8 mouse cellular contexts compared by ENCODE assay signal in the genomic region with DNA sequence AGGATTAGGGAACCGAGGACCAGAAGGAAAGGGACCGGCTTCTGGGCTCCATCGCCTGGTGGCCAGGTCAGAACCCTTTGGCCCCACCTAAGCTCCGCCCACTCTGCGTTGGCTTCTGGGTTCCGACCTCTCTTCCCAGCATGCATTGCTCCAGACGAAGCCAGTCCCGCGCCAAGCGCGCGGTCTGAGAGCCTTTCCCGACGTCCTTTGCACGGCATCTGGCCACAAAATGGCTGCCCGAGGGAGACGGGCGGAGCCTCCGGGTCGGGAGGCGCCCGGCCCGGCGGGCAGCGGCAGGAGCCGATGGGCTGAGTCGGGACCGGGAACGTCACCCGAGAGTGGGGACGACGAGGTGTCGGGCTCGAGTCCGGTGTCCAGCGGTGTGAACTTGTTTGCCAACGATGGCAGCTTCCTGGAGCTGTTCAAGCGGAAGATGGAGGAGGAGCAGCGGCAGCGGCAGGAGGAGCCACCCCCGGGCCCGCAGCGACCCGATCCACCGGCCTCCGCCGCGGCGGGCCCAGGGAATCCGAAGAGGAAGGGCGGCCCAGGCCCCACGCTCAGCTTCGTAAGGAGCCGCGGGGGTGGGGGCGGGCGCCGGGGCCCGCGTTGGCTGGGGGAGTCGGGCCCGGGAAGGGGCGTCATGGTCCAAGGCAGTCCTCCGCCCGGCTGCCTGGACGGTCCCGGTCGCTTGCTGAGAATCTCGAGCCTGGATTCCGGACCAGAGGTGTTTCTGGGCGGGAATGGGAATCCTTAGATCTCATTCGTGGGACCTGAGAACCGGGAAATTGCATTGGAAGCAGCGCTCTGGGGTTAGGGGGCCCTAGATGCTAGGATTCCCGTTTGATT. TPM values are rescaled to one million over a fixed set of nuclear protein-coding genes. Genes with fewer than 3 reads are reported as not detected.
A peak's percentile ranks its signal among the peaks of the same experiment; 100 is the strongest.
DNase-seq lines count a peak whose midpoint lies in the region; ATAC-seq and TF ChIP-seq lines count a peak whose summit lies in the region.

A gene (plus strand): TSS at position 154 of the 846 bp plus-strand sequence.

- ATAC-seq in embryonic facial prominence, embryonic 13.5 days (ENCODE audit: insufficient number of reproducible peaks, insufficient read depth, low FRiP score, low TSS enrichment, low read depth) = peak; percentile 77
- peak; percentile 82 for ATAC-seq in limb, embryonic 13.5 days (ENCODE audit: low FRiP score, low read depth)
- ATAC-seq in midbrain, embryonic 16.5 days = peak; percentile 71

- peaks cover 38% of the 10 kb centered on the region for H3K4me1 ChIP-seq in embryonic facial prominence, embryonic 13.5 days
- peaks cover 15% of the 10 kb centered on the region for H3K4me1 ChIP-seq in heart, adult 2 months (ENCODE audit: control insufficient read depth, insufficient read depth, low read length)
- H3K4me1 ChIP-seq in limb, embryonic 13.5 days = peaks cover 33% of the 10 kb centered on the region
- peaks cover 34% of the 10 kb centered on the region for H3K4me1 ChIP-seq in midbrain, embryonic 16.5 days (ENCODE audit: control insufficient read depth, insufficient read depth, low read length)

- peaks cover 5% of the 10 kb centered on the region; the same call in 1 of the 2 replicates for H3K79me2 ChIP-seq in heart, adult 2 months (replicated peaks; ENCODE audit: control insufficient read depth, insufficient read depth, low read length)

- H3K36me3 ChIP-seq in embryonic facial prominence, embryonic 13.5 days = peaks cover 52% of the 10 kb centered on the region
- H3K36me3 ChIP-seq in heart, adult 2 months (ENCODE audit: control insufficient read depth, insufficient read depth, low read length) = no peaks in the 10 kb centered on the region
- peaks cover 49% of the 10 kb centered on the region for H3K36me3 ChIP-seq in limb, embryonic 13.5 days
- peaks cover 13% of the 10 kb centered on the region for H3K36me3 ChIP-seq in midbrain, embryonic 16.5 days (ENCODE audit: control insufficient read depth, insufficient read depth, low read length)

- peak within 1 kb of the TSS; percentile 92 for H3K4me2 ChIP-seq in embryonic facial prominence, embryonic 13.5 days
- peak within 1 kb of the TSS; percentile 94 for H3K4me2 ChIP-seq in limb, embryonic 13.5 days (replicated peaks)
- peak within 1 kb of the TSS; percentile 75 for H3K4me2 ChIP-seq in midbrain, embryonic 16.5 days (ENCODE audit: low read length)

- peak; percentile 92 for DNase-seq in 3134 (ENCODE audit: extremely low read depth, insufficient read length, low spot score)
- DNase-seq in adrenal gland, postnatal 36 days = peak; percentile 97 to 98
- peak; percentile 98 for DNase-seq in heart, adult 2 months
- DNase-seq in kidney, adult 8-10 months = peak; percentile 97 to 98
- peak; percentile 97 to 99 for DNase-seq in spleen, postnatal 10 days (ENCODE audit: low spot score in 2 of 2)

- peak; percentile 46 for TF ChIP-seq CTCF in heart, adult 2 months (IDR thresholded peaks at IDR 0.05)

- H3K9ac ChIP-seq in embryonic facial prominence, embryonic 13.5 days = peak within 1 kb of the TSS; percentile 100
- peak within 1 kb of the TSS; percentile 90 for H3K9ac ChIP-seq in heart, adult 2 months (ENCODE audit: low read depth, low read length)
- peak within 1 kb of the TSS; percentile 99 for H3K9ac ChIP-seq in limb, embryonic 13.5 days
- peak within 1 kb of the TSS; percentile 99 for H3K9ac ChIP-seq in midbrain, embryonic 16.5 days (ENCODE audit: low read depth, low read length)

- peak within 1 kb of the TSS; percentile 99 for H3K4me3 ChIP-seq in embryonic facial prominence, embryonic 13.5 days
- H3K4me3 ChIP-seq in heart, adult 2 months = peak within 1 kb of the TSS; percentile 87
- peak within 1 kb of the TSS; percentile 99 for H3K4me3 ChIP-seq in limb, embryonic 13.5 days
- peak within 1 kb of the TSS; percentile 95 for H3K4me3 ChIP-seq in midbrain, embryonic 16.5 days (ENCODE audit: low read depth, low read length)

- intact Hi-C loops in heart, adult 2 months (cut with DNase I) = loop anchor here (10.0 kb wide), 1 partner anchor 52 kb away; a partner anchor contains a TSS

- TF ChIP-seq EP300 in heart, adult 2 months (IDR thresholded peaks at IDR 0.05; ENCODE audit: insufficient read depth, low read depth, low read length) = peak; percentile 88

- under 1% methylated on average over 75 of the region's 75 CpGs for WGBS in embryonic facial prominence, embryonic 13.5 days
- WGBS in heart, adult 2 months = under 1% methylated on average over 75 of the region's 75 CpGs
- WGBS in limb, embryonic 13.5 days = under 1% methylated on average over 75 of the region's 75 CpGs
- under 1% methylated on average over 61 of the region's 75 CpGs for WGBS in midbrain, embryonic 16.5 days

- peak; percentile 96 for TF ChIP-seq POLR2A in heart, adult 2 months (IDR thresholded peaks at IDR 0.05; ENCODE audit: insufficient read depth, low read depth, low read length)

- H3K9me3 ChIP-seq in embryonic facial prominence, embryonic 13.5 days = no peaks in the 10 kb centered on the region
- no peaks in the 10 kb centered on the region for H3K9me3 ChIP-seq in limb, embryonic 13.5 days
- H3K9me3 ChIP-seq in midbrain, embryonic 16.5 days (replicated peaks; ENCODE audit: control insufficient read depth, low read length, poor library complexity, severe bottlenecking) = no peaks in the 10 kb centered on the region

- no peaks in the 10 kb centered on the region for H3K27me3 ChIP-seq in embryonic facial prominence, embryonic 13.5 days
- no peaks in the 10 kb centered on the region for H3K27me3 ChIP-seq in heart, adult 2 months (ENCODE audit: control insufficient read depth, insufficient read depth, low read length)
- no peaks in the 10 kb centered on the region for H3K27me3 ChIP-seq in limb, embryonic 13.5 days
- no peaks in the 10 kb centered on the region for H3K27me3 ChIP-seq in midbrain, embryonic 16.5 days (ENCODE audit: control insufficient read depth, insufficient read depth, low read depth, low read length)

- peak within 1 kb of the TSS; percentile 90 for H3K27ac ChIP-seq in embryonic facial prominence, embryonic 13.5 days
- H3K27ac ChIP-seq in heart, adult 2 months = peak within 1 kb of the TSS; percentile 100
- H3K27ac ChIP-seq in limb, embryonic 13.5 days = peak within 1 kb of the TSS; percentile 92
- peak within 1 kb of the TSS; percentile 92 for H3K27ac ChIP-seq in midbrain, embryonic 16.5 days (ENCODE audit: low read length)

RNA-seq across cellular contexts. Expression of the gene that starts here (rescaled TPM):
- 100 to 1,000 TPM; 157 to 178 TPM for total RNA-seq in adrenal gland, postnatal 36 days (2021)
- polyA plus RNA-seq in embryonic facial prominence, embryonic 13.5 days (2015; fragmentation: Nextera tagmentation; extraction: Ambion mirVana) = 133 and 146 TPM in 2 replicates
- 10 to 100 TPM; 81.5 to 94.1 TPM for total RNA-seq in heart, adult 2 months (2021)
- 47.2 and 54.3 TPM in 2 replicates for polyA plus RNA-seq in heart, adult 2 months (2012; rRNA removed)
- 114 and 132 TPM in 2 replicates for polyA plus RNA-seq in limb, embryonic 13.5 days (2015; fragmentation: Nextera tagmentation; extraction: Ambion mirVana)
- 114 and 120 TPM in 2 replicates for polyA plus RNA-seq in midbrain, embryonic 16.5 days (2015; fragmentation: Nextera tagmentation; extraction: Ambion mirVana)

Comparison
In these comparisons a context has a peak if more than half of its experiments do, and no peak if none do; other contexts are left out.
1. Peak in every context shown above with its lines: DNase-seq, ATAC-seq, H3K4me3 ChIP-seq and H3K27ac ChIP-seq.